Mouse (Mus musculus) limb, embryonic 11.5 days (tissue): ENCODE data around the gene Cox7a2. TPM values are rescaled to one million over a fixed set of nuclear protein-coding genes. Genes with fewer than 3 reads are reported as not detected.

Experiments used
- ATAC-seq: fragments of 200-750 bp; cut with Nextera tagmentation; 2 replicates; pipeline ENCODE4 v1.8.0; 2017; ENCODE audit warnings: low read depth; ENCODE audit not compliant: insufficient number of reproducible peaks, low FRiP score, low TSS enrichment
- DNase-seq: peaks from one replicate; pipeline ENCODE4 v3.0.0-alpha.2; 2015; ENCODE audit warnings: low spot score
- H3K27ac ChIP-seq: fragments of 300-500 bp; sonication (generic); replicated peaks from 2 replicates; pipeline ENCODE4 v1.5.1; 2014; ENCODE audit warnings: low read depth, mild to moderate bottlenecking, low read length
- H3K27me3 ChIP-seq: fragments of 300-500 bp; sonication (generic); 2 replicates; pipeline ENCODE4 v1.6.1; 2014; ENCODE audit warnings: mild to moderate bottlenecking, low read length, mixed read lengths; ENCODE audit not compliant: control insufficient read depth, insufficient read depth
- H3K36me3 ChIP-seq: fragments of 300-500 bp; sonication (generic); 2 replicates; pipeline ENCODE4 v1.6.1; 2014; ENCODE audit warnings: mild to moderate bottlenecking, low read length, moderate library complexity, mixed read lengths; ENCODE audit not compliant: control insufficient read depth, insufficient read depth
- H3K4me1 ChIP-seq: fragments of 300-500 bp; sonication (generic); 2 replicates; pipeline ENCODE4 v1.6.1; 2014; ENCODE audit warnings: low read length, mixed read lengths; ENCODE audit not compliant: control insufficient read depth, insufficient read depth
- H3K4me2 ChIP-seq: fragments of 300-500 bp; sonication (generic); 2 replicates; pipeline ENCODE4 v1.6.1; 2014; ENCODE audit warnings: low read depth, mild to moderate bottlenecking, moderate library complexity; ENCODE audit not compliant: severe bottlenecking
- H3K4me3 ChIP-seq: fragments of 300-500 bp; sonication (generic); 2 replicates; pipeline ENCODE4 v1.5.1; 2014; ENCODE audit warnings: low read depth, low read length
- H3K9ac ChIP-seq: fragments of 300-500 bp; sonication (generic); 2 replicates; pipeline ENCODE4 v1.6.1; 2014; ENCODE audit warnings: mild to moderate bottlenecking, low read length
- H3K9me3 ChIP-seq: fragments of 300-500 bp; sonication (generic); 2 replicates; pipeline ENCODE4 v1.6.1; 2016; ENCODE audit warnings: low read length; ENCODE audit not compliant: control insufficient read depth
- WGBS: fragments of 180-500 bp; shearing (Covaris S2); extraction: QIAGEN DNeasy Blood & Tissue Kit; methylation state at CpG from one replicate; pipeline ENCODE4 v1.1.7; 2014; 5-methylcytosine and 5-hydroxymethylcytosine counted together
- polyA plus RNA-seq: library from polyadenylated mRNA; unstranded; fragments of >200 nt; fragmentation: Nextera tagmentation; extraction: Ambion mirVana; gene quantifications from 2 replicates; pipeline ENCODE4 v1.2.1, GENCODE M21; 2014

The Cox7a2 gene
- 686 and 709 TPM in 2 replicates for polyA plus RNA-seq

DNA sequence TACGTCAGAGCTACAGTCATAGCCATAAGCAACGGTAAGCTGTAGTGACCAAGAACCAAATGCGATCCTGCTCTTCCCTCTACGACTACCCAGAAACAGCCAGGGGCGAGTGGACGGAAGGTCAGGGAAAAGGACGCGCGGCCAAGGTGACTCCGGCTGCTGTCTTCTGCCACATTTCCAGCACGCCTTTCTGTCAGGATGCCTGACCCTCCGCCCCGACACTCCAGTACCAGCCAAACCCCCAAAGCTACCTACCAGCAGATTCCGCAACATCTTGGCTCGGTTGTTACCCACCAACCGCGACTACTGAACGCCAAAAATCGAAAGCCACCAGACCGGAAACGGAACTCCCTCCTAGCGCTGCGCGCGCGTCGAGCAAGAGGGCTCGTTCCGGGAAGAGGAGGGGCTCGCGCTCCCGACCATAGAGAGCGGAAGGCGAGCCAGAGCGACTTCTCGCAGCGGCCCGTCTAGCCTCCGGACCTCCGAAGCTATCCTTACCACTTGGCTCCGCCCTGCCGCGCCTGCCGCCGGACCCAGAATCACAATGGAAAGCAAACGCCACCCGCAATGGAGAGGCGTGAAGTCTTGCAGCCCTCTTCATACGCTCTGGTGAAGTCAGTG is at the start of gene Cox7a2:
Gene Cox7a2, minus strand, starts transcription at position 494 of the 621 bp plus-strand sequence.
- Histone ChIP-seq H3K27ac (peak within 1 kb of the TSS; percentile 75), H3K27me3 (no peaks in the 10 kb centered on the region), H3K4me3 (peak within 1 kb of the TSS; percentile 63)

DNA sequence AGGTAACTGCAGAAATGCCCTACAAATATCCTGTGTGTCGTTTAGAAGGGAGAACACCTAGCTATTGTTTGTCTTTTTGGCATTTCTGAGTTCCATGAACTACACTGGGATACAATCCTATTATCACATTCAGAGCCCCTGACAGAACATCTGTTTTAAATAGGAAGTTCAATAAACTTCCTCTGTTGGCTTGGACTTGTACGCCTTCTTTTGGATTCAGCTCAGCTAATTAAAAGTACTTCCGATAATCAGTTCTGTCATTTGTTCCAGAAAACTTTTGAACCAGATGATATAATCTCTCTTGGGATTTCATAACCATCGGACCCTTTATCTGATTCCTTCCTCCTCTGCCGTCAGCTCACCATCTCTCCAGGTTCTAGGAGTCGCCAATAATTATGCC is 49.7 kb upstream of the Cox7a2 start:
- 32% methylated on average over 6 of the region's 6 CpGs for WGBS
- ATAC-seq (no peak), DNase-seq (no peak)
- no peak overlapping the region for H3K27ac ChIP-seq
- no peak overlapping the region for H3K4me2 ChIP-seq
- H3K9me3 ChIP-seq: no peaks in the 10 kb centered on the region
- H3K9ac ChIP-seq: no peak overlapping the region
- no peaks in the 10 kb centered on the region for H3K4me1 ChIP-seq
- H3K27me3 ChIP-seq: no peaks in the 10 kb centered on the region
- H3K4me3 ChIP-seq: no peak overlapping the region
- H3K36me3 ChIP-seq: no peaks in the 10 kb centered on the region

More for the DNA sequence above, at the start of gene Cox7a2:
- DNase-seq: peak; percentile 96
- Histone ChIP-seq H3K36me3 (peaks cover 5% of the 10 kb centered on the region; the same call in 1 of the 2 replicates), H3K9ac (peak within 1 kb of the TSS; percentile 80), H3K4me1 (0 out of 2 replicates have a peak, but pooled peaks cover 3% of the 10 kb centered on the region), H3K4me2 (peak within 1 kb of the TSS; percentile 56), H3K9me3 (no peaks in the 10 kb centered on the region)
- peak; percentile 98 for ATAC-seq
- 0% methylated on average over 49 of the region's 49 CpGs for WGBS

GRCm38 (mm10) chr9:79807178-79807577 is 47.5 kb upstream of the Cox7a2 start:
- no peak for DNase-seq

GRCm38 (mm10) chr9:79806317-79807075 is 46.8 kb upstream of the Cox7a2 start:
- WGBS: 41% methylated on average over 12 of the region's 12 CpGs

More at GRCm38 (mm10) chr9:79807178-79807577, 47.5 kb upstream of the Cox7a2 start:
- ATAC-seq: no peak
- Histone ChIP-seq H3K4me2 (no peak overlapping the region), H3K36me3 (no peaks in the 10 kb centered on the region), H3K9ac (no peak overlapping the region), H3K4me3 (no peak overlapping the region), H3K9me3 (no peaks in the 10 kb centered on the region), H3K27me3 (no peaks in the 10 kb centered on the region), H3K27ac (no peak overlapping the region), H3K4me1 (no peaks in the 10 kb centered on the region)
- WGBS: 63% methylated on average over 4 of the region's 4 CpGs

DNA sequence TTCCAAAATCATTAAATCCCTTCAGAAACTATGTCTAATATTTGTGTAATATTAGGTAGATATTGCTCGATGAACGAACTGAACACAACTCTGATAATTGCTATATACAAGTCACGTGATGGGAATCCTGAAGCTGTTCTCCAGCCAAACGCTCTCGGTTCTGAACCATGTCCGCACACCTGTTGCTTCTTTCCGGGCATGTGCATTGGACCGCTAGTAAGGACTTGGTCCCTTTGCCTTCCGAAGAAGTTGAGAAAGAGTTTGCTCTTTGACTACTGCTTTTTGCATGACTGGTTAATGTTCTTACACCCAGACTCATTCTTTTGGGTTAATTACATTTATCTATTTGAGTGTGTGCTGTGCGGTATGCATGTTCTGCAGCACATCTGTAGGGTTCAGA is 45.7 kb upstream of the Cox7a2 start:
- Histone ChIP-seq H3K27me3 (no peaks in the 10 kb centered on the region), H3K27ac (no peak overlapping the region), H3K36me3 (no peaks in the 10 kb centered on the region), H3K4me1 (no peaks in the 10 kb centered on the region), H3K4me3 (no peak overlapping the region), H3K9ac (no peak overlapping the region), H3K4me2 (no peak overlapping the region), H3K9me3 (no peaks in the 10 kb centered on the region)
- DNase-seq (no peak), ATAC-seq (no peak)
- WGBS: 88% methylated on average over 10 of the region's 10 CpGs

More at GRCm38 (mm10) chr9:79806317-79807075, 46.8 kb upstream of the Cox7a2 start:
- no peaks in the 10 kb centered on the region for H3K9me3 ChIP-seq
- ATAC-seq (no peak), DNase-seq (no peak)
- H3K9ac ChIP-seq: no peak overlapping the region
- H3K4me1 ChIP-seq: no peaks in the 10 kb centered on the region
- H3K4me3 ChIP-seq: no peak overlapping the region
- H3K27ac ChIP-seq: no peak overlapping the region
- H3K27me3 ChIP-seq: no peaks in the 10 kb centered on the region
- no peak overlapping the region for H3K4me2 ChIP-seq
- H3K36me3 ChIP-seq: no peaks in the 10 kb centered on the region

DNA sequence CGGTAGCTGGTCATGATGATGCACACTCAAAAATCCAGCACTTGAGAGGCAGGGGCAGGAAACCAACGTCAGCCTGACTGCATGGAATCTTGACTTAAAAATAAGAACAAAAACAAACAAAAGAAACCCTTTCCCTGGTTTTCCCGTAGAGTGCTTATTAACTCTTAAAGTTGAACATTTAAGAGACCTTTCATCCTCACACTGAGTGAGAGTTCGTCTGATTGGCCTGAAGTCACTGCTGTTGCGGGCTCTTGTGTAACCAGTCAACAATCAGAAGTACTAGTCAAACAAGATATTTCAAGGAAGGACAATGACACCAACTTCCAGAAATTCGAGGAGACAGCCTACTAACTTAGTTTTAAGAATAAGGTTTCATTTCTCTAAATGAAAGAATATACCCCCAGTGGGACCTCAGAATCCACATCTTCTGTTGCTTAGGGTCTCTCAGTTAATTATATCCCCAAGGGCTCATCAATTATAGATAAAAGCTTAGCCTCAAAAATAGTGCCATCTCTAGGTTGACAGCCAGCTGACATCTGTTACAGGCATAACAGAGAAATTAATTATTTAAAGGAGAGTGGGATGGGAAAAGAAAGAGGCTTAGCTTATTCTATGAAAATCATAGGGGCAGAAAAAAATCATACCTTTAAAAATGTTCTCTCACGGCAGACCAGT is 36.9 kb upstream of the Cox7a2 start:
- no peaks in the 10 kb centered on the region for H3K4me1 ChIP-seq
- no peaks in the 10 kb centered on the region for H3K9me3 ChIP-seq
- DNase-seq (no peak), ATAC-seq (no peak)
- no peaks in the 10 kb centered on the region for H3K27me3 ChIP-seq
- no peak overlapping the region for H3K4me2 ChIP-seq
- H3K27ac ChIP-seq: no peak overlapping the region
- 79% methylated on average over 7 of the region's 7 CpGs for WGBS
- no peak overlapping the region for H3K9ac ChIP-seq
- no peak overlapping the region for H3K4me3 ChIP-seq
- no peaks in the 10 kb centered on the region for H3K36me3 ChIP-seq

GRCm38 (mm10) chr9:79795076-79795475 is 35.4 kb upstream of the Cox7a2 start:
- H3K4me1 ChIP-seq: no peaks in the 10 kb centered on the region
- H3K4me3 ChIP-seq: no peak overlapping the region
- H3K4me2 ChIP-seq: no peak overlapping the region
- ATAC-seq: no peak
- no peak overlapping the region for H3K9ac ChIP-seq
- WGBS: 90% methylated on average over 1 of the region's 1 CpGs
- DNase-seq: no peak
- no peaks in the 10 kb centered on the region for H3K27me3 ChIP-seq
- H3K36me3 ChIP-seq: no peaks in the 10 kb centered on the region
- no peaks in the 10 kb centered on the region for H3K9me3 ChIP-seq
- no peak overlapping the region for H3K27ac ChIP-seq
